Mouse (Mus musculus): Measurements from ENCODE around the gene Sec24b.

DNA sequence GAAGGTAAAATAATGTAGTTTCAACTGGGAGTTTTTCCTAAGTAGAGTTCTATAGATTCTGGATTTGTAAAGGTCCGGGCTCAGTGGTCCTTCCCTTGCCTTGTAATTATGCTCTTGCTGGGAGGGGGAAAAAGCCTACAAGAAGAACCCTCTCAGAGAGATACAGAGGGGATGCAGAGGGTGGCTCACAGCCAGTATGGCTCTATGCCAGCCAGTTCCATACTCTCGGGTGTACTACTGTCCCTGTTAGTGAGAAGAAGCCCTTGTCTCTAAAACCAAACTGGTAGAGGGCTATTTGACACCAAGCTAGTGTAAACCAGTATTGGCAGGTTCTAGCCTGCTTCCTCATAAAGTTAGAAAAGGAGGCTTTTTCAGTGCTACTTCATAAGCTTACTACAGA, 22.0 kb upstream of the Sec24b start:
- no peak for TF ChIP-seq EP300 (IDR thresholded peaks at IDR 0.05; ENCODE audit: low read depth)
- no peak for TF ChIP-seq CTCF (IDR thresholded peaks at IDR 0.05; ENCODE audit: low read depth)
